Mouse (Mus musculus) gastrocnemius, adult 18-20 months (tissue): ENCODE data around the gene Tldc2. TPM values are rescaled to one million over a fixed set of nuclear protein-coding genes. Genes with fewer than 3 reads are reported as not detected.

Experiments used
- DNase-seq: peaks from one replicate; pipeline ENCODE4 v3.0.0; 2021; ENCODE audit warnings: low spot score
- total RNA-seq, 2 experiments: library from RNA; stranded (reverse); gene quantifications; 2 replicates each; pipeline ENCODE4 v1.2.3; 2021

Tldc2 gene
- total RNA-seq, 2 experiments from 2014 or later = not detected

- no peak for DNase-seq
These were observed 40.5 kb downstream of the Tldc2 start for GRCm38 (mm10) chr2:157127370-157127769.

GRCm38 (mm10) chr2:157128072-157128471 is 41.2 kb downstream of the Tldc2 start:
- DNase-seq = no peak

GRCm38 (mm10) chr2:157129096-157129495 is 42.2 kb downstream of the Tldc2 start:
- DNase-seq = no peak

- no peak for DNase-seq
These were observed 42.8 kb downstream of the Tldc2 start for GRCm38 (mm10) chr2:157129601-157130164.

GRCm38 (mm10) chr2:157130813-157131514 is 44.1 kb downstream of the Tldc2 start:
- DNase-seq = peak; percentile 44

GRCm38 (mm10) chr2:157132086-157132485 is 45.2 kb downstream of the Tldc2 start:
- DNase-seq = no peak

GRCm38 (mm10) chr2:157132686-157133540 is 46.1 kb downstream of the Tldc2 start:
- peak; percentile 27 for DNase-seq

GRCm38 (mm10) chr2:157133769-157134478 is 47.1 kb downstream of the Tldc2 start:
- DNase-seq = no peak

- DNase-seq = no peak
These were observed 47.6 kb downstream of the Tldc2 start for GRCm38 (mm10) chr2:157134479-157134931.

- peak; percentile 94 for DNase-seq
These were observed 48.2 kb downstream of the Tldc2 start, which contains the start of gene Samhd1 for GRCm38 (mm10) chr2:157135014-157135413. Gene Samhd1, minus strand, starts transcription at chr2:157135265.

- DNase-seq = peak; percentile 30
These were observed 48.8 kb downstream of the Tldc2 start for GRCm38 (mm10) chr2:157135529-157136120.

- DNase-seq = no peak
These were observed 49.3 kb downstream of the Tldc2 start for GRCm38 (mm10) chr2:157136176-157136575.

- no peak for DNase-seq
These were observed 49.8 kb downstream of the Tldc2 start for GRCm38 (mm10) chr2:157136646-157137045.

GRCm38 (mm10) chr2:157137959-157138731 is 51.3 kb downstream of the Tldc2 start:
- no peak for DNase-seq

GRCm38 (mm10) chr2:157138808-157139207 is 52.0 kb downstream of the Tldc2 start:
- DNase-seq = no peak

GRCm38 (mm10) chr2:157139251-157139802 is 52.5 kb downstream of the Tldc2 start:
- no peak for DNase-seq

GRCm38 (mm10) chr2:157141962-157142361 is 55.1 kb downstream of the Tldc2 start:
- no peak for DNase-seq

GRCm38 (mm10) chr2:157144132-157144531 is 57.3 kb downstream of the Tldc2 start:
- DNase-seq = no peak

GRCm38 (mm10) chr2:157145173-157145572 is 58.3 kb downstream of the Tldc2 start:
- DNase-seq = no peak
